Mouse (Mus musculus): ENCODE results near the gene Megf8.
"Not testable (repeated sequence)": the region's sequence is repeated elsewhere in the genome, so short reads cannot be mapped to it uniquely, and the experiment has no call there.

Gene Megf8

DNA sequence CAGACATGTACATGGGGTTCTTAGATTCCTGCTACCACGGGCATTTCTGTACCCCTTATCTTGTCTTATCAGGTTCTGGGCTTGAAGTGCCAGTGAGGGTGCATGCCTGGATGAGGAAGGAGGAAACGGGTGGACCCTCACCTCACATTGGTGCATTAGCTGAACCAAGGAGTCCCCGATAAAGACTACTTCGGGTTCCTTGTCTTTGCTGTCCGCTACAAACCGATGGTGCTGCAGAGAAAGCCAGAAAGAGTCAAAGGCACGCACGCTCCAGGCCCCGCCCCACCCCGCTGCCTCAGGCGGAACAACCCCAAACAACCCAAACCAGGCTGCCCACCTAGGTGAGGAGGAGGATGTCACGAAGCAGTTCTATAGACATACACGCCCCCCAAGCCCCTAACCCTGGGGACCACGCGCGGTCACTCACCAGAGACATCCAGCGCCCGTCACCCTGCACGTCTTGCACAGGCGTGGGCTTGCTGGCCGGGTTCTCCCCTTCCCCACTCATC lies 20.0 kb upstream of the Megf8 start:
- DNase-seq (ENCODE audit: low spot score in 2 of 2): no peak

DNA sequence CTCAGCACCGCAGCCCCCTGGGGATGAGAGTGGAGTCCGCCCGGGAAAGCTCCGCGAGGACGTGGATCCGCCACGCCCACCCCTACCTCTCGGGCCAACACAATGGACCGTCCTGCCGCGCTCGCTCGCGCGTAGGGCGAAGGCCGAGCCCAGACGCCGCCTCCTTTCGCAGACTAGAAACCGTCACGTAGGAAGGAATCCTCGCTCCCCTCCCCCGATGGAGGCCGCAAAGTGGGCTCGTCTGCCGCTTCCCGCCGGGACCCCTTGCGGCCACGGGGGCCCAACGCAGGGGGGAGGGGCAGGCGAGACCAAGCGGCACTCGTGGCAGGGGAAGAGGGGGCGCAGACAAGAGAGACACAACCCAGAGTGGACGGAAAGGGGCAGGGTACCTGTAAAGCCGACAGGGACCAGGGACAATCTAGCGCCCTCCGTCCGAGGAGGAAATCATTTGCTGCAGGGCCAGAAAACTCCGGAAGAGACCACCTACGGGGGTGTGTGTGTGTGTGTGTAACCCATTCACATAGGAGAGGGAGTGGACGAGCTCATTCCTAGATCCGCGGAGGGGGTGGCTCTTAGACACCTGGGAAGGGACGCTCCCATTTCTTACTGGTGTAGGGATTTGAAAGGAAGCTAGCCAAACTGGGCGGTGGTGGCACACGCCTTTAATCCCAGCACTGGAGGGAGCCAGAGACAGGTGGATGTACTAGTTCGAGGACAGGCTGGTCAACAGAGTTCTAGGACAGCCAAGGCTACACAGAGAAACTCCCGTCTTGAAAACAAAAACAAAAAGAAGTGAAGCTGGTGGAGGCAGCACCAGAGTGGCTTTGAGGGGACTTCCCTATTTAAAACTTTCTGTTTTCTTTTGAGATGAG lies 19.3 kb upstream of the Megf8 start, which contains the start of gene Pafah1b3:
Gene Pafah1b3 (minus strand): TSS at position 533 of the 872 bp plus-strand sequence.
- DNase-seq (ENCODE audit: low spot score in 2 of 2): peak; percentile 81 to 85

DNA sequence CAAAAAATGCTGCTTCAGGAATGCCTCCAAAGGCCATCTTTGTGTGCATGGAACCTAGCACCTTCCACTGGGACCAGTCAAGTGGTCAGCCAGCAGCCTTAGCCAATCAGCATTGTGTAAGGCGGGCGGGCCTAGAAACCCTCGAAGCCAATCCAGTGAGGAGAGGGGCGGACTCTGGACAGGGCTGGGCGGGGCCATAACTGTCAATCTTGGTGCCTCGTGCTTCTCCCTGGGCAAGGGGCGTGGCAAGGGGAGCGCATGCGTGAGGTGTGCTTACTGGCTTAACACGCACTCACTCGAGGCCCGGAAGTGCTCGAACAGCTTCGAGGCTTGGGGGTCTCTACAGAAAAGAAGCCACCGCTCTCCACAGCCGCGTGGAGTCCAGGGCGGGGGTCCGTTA lies 15.9 kb upstream of the Megf8 start, which contains the start of gene Prr19:
Gene Prr19 (plus strand): TSS at position 349 of the 400 bp plus-strand sequence.
- no peak for DNase-seq (ENCODE audit: low spot score in 2 of 2)

DNA sequence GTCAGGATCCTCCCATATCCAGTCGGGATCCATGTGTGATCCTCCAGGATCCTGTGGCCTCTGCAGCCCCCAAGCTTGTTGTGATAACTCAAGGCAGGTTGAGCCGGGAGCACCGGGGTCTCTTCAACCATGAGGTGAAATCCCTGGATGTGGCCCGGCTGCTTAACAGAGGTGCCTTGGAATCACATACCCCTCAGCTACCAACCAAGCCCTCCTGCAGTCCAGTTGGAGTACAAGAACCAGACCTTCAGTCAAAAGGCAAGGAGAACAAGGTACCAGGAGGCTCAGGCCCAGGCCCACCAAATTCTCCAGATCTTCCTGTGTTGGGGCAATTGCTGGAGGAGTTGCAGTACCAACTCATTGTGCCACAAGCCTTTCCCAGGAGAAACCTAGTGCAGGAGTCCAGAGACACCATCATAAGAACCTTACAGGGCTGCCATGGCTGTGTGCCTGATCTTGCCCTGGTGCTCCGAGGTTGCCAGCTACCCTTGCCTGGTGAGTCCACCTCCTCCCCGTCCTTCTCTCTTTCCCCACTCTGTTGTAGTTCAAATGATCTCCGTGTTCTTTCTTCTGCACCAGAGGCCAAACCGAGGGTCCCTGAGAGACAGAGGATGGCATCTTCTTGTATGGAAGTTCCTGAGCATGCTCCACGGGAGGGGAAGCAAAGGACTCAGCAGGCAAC lies 13.8 kb upstream of the Megf8 start:
- DNase-seq (ENCODE audit: low spot score in 2 of 2): no peak

DNA sequence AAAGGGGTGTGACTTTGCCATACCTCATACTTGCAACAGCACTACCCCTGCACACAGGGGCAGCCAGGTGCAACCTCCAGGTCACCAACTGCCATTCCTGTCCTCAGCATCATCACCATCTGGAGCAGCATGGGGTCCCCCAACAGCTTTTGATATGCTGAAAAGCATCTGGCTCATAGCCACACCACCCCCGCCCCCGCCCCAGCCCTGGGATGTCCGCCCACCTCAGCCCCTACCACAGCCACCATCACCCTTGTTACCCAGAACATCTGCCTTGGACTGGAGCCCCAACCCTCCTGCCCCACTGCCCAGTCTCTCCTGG lies 13.3 kb upstream of the Megf8 start:
- no peak for DNase-seq (ENCODE audit: low spot score in 2 of 2)

DNA sequence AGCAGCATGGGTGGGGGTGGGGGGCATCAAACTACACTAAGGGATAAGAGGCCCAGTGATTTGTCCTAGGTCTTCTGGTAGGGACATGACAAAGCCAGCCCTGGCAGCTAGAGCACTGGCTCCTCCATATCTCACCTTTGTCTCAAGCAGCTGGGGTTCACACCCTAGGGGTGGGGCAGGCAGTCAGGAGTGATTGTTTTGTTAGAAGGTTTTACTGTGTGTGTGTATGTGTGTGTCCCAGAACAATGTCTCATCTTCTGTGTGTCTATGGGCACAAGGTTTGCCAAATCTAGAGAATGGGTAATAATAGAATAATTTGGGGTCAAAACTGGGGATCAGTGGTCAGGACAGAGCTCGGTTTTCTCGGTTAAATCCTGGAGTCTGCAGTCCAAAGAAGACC lies 11.5 kb upstream of the Megf8 start:
- no peak for DNase-seq (ENCODE audit: low spot score in 2 of 2)

DNA sequence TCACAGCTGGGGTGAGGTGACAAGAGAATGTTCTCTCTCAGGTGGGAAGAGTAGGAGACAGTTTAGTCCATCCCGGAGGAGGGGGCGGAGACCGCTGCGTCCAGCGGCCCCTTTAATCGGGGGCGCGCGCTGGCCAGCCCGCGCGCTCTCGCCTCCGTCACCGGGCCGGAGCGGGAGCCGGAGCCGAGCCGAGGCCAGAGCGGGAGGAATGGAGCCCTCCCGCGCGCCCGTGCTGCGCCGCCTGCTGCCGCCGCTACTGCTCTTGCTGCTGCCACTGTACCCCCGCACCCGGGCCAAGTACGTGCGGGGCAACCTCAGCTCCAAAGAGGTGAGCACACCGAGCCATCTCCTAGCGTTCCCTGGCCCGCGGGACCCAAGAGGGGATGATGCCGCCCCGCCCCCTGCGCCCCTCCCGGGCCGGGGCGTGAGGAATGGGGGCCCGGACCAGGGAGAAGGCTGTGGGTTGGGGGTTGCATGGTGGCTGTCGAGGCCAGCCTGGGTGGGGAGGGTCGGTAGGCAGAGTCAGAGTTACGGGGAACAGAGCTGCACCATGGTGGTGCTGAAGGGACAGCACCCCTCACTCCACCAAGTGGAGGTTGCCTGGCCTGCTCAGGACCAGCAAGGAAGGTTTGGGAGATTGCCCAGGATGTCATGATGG lies 10.9 kb upstream of the Megf8 start, which contains the start of gene Tmem145:
Gene Tmem145 (plus strand): TSS at position 151 of the 658 bp plus-strand sequence.
- DNase-seq (ENCODE audit: low spot score in 2 of 2): no peak

DNA sequence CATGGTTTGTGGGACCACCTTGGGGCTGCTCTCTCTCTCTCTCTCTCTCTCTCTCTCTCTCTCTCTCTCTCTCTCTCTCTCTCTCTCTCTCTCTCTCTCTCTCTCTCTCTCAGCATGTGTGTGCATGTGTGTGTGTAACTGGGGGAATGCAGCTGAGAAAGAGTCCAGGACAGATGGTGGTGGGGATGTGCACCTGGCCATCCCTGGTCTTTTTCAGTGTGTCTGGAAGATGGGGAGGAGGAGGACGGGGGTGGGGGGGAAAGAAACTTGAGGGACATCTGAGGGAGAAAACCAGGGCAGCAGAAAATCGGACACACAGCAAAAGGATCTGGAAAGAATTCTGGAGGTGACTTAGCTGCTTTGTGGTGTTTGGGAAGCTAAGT lies 10.4 kb upstream of the Megf8 start:
- no peak for DNase-seq (ENCODE audit: low spot score in 2 of 2)

DNA sequence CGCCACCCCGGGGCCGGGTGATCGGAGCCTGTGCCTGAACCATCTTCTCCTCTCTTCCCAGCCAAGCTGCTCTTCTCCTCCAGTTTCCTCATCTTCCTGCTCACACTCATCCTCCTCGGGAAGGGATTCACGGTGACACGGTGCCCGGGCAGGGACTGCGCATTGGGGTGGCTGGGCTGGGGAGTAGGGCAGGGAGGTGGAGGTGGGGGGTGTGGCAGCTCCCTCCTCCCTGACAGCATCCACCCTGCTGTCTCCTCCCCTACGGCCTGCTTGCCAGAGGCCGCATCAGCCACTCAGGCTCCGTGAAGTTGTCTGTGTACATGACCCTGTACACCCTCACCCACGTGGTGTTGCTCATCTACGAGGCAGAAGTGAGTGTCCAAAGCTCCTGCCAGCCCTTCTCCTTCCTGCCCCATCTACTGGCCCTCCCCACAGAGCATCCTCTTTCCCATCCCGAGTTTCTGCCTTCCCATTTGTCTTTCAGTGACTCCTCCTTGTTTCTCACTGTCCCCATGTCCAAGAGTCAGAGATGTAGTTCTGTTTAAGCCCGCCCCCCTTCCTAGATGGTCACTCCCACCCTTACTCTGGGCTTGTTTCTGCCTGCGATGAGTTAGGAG lies 8.2 kb upstream of the Megf8 start:
- DNase-seq (ENCODE audit: low spot score in 2 of 2): no peak

DNA sequence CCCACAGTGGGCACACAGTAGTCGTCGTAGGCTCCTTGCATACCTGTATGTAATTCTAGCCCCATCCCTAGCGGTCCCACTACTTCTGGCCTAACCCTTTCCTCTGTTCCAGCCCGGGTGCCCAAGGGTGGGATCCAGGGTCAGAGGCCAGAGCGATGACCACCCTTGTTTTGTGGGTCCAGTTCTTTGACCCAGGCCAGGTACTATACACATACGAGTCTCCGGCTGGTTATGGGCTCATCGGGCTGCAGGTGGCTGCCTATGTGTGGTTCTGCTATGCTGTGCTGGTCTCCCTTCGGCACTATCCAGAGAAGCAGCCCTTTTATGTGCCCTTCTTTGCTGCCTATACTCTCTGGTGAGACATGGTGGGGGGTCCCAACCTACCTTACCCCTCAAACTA lies 7.5 kb upstream of the Megf8 start:
- DNase-seq (ENCODE audit: low spot score in 2 of 2): no peak

DNA sequence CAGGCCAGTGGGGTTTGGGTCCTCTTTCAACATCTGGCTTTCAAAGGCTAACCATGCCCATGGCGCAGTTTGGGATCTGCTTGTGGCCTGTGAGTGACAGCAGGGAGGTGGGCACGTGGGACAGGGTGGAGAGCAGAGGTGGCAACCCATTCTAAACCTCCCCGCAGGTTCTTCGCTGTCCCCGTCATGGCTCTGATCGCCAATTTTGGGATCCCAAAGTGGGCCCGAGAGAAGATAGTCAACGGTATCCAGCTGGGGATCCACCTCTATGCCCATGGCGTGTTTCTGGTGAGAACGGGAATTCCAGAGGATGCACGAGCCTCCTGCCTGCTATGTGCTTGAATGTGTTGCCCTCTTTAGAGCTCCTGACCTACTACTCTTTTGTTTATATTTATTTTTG lies 5.8 kb upstream of the Megf8 start:
- no peak for DNase-seq (ENCODE audit: low spot score in 2 of 2)

DNA sequence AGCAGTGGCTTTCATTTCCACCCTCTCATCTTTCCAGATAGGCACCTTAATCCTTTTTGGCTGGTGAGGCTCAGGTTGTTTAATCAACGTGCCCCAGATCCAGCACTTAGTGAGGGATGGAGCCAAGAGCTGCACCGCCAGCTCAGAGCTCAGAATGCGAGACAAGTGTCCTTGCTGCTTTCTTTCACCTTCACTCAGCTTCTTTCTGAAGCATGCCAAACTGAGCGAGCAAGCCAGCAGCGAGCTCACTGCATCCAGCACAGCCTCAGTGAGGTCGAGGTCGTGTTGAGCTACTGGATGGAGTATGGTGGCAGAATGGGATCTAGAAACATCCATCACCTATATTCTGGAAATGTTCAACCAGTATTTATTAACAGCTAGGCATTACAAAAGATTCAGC lies 3.6 kb upstream of the Megf8 start:
- no peak for DNase-seq (ENCODE audit: low spot score in 2 of 2)

DNA sequence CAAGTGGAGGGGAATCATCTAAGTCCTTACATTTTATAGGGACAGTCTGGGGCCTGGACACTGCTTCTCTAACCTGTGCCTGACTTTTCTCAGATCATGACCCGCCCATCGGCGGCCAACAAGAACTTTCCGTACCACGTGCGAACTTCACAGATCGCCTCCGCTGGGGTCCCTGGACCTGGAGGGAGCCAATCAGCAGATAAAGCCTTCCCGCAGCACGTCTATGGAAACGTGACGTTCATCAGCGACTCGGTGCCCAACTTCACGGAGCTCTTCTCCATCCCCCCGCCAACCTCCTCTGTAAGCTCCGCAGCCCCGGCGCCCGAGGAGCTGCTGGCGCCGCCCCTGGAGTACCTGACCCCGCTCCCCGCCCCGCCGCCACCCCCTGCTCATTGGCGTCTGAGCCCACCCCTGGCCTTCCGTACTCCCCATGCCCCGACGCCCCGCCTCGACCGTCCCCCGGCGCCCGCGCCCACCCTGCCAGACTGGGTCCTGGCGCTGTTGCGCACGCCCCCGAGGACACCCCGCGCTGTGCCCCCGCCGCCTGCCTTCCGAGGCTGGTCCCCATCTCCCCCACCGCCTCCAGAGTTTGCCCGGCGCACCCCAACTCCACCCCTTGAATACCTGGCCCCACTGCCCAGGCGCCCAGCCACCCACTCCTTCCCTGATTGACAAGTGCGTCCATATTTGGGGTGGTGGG lies 2.2 kb upstream of the Megf8 start:
- DNase-seq (ENCODE audit: low spot score in 2 of 2): no peak

DNA sequence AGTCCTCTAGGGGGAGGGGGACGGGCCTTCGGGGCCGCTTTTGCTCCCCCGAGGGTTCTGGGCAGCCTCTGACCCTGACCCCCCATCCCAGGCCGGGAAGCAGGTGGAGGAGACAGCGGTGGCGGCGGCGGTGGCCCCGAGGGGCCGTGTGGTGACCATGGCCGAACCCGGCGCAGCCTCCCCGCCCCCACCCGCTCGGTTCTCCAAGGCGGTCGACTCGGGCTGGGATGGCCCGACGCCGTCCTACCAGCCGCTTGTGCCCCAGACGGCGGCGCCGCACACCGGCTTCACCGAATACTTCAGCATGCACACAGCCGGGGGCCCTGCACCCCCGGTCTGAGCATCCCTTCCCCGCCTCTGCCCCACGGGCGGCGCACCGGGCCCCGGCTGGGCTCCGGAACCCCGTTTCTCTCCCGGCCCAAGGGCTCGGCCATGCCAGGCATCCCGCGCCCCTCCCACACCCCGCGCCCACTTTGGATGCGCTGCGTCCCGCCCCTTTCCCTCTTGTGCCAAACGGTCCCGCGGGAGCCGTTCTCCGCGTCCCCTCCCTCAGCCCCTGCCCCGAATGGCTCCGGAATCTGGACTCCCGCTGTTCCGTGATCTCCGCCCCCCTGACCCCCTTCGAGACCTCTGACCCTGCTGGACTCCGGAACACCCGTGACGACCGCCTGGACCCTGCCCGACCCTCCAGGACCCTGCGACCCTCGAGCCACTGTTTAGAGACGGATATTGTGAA lies 1.5 kb upstream of the Megf8 start:
- no peak for DNase-seq (ENCODE audit: low spot score in 2 of 2)

DNA sequence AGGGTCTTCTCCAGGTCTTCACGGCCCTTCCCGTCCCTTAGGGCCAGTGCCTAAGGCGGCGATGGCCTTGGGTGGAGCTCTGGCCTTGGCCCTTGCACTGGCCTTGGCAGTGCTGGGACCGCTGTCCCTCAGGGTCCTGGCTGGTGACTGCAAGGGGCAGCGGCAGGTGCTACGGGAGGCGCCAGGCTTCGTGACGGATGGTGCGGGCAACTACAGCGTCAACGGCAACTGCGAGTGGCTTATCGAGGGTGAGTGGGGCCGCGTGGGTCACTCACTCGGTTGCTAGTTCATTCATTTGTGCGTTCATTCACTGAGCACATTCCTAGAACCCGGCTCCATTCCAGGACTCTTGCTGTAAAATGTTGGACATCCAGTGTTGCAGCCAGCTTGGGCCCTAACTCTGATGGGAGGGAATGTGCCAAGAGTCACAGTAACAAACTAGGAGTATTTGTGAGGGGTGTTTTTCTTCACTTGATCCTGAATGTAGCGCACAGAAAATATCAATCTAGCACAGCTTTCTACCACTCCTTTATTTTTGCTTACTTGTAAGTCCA lies 559 bp downstream of the Megf8 start:
- DNase-seq (ENCODE audit: low spot score in 2 of 2): no peak

DNA sequence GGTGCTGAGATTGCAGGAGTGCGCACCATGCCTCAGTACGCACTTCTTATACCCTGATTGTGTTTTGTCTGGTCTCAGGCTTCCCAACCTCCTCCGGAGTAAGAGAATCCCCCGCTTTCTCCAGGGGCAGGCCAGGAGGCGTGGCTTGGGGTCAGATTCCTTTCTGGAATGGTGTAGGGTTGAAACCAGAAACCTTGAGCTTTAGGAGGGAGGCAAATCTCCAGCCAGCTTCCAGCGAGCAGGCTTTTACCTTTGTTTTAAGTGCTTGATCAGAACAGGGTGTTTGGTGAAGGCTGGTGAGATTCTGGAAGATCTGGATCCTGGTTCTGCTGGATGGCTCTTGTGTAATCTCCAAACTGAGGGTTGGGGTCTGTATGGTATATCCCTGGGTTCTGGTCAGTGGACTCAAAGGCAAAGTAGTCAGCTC lies 5.1 kb downstream of the Megf8 start:
- no peak for DNase-seq (ENCODE audit: low spot score in 2 of 2)

DNA sequence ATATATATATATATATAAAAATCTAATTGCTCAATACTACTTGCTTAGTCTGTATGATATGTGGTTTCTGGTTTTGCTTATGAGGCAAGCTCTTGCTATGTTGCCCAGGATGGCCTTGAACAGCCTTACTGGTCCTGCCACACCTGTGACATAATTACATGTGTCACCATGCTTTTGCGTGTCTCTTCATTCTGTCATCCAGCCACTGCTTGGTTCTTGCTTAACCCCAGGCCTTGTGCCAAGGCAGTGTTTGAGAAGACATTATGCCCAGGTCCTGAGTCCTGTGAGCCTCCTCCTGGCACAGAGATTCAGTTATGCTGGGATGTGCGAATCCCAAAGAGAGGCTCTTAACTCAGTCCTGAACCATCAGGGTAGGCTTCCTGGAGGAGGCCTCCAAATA lies 6.3 kb downstream of the Megf8 start:
- no peak for DNase-seq (ENCODE audit: low spot score in 2 of 2)

DNA sequence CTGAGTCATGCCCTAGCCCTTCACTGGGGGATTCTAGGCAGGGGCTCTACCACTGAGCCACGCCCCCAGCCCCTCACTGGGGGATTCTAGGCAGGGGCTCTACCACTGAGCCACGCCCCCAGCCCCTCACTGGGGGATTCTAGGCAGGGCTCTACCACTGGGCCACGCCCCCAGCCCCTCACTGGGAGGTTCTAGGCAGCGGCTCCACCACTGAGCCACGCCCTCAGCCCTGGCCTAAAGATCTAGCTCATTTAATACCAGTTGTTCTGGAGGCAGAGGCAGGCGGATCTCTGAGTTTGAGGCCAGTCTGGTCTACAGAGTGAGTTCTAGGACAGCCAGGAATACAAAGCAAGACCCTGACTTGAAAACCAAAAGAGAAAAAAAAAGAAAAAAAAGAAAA lies 8.5 kb downstream of the Megf8 start:
- DNase-seq (ENCODE audit: low spot score in 2 of 2): not testable (repeated sequence)

DNA sequence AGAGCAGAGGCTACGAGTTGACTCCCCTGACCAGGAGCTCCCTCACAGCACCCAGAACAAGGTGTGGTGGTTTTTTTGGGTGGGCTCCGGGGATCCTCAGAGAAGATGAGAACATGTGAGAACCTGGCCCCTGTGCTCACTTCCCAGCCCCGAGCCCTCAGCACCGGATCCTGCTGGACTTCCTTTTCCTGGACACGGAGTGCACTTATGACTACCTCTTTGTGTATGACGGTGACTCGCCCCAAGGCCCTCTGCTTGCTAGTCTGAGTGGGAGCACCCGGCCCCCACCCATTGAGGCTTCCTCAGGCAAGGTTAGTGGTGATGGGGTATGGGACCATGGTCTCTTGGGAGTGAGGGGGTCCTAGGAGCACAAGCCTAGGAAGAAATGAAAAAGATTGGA lies 9.3 kb downstream of the Megf8 start:
- no peak for DNase-seq (ENCODE audit: low spot score in 2 of 2)

DNA sequence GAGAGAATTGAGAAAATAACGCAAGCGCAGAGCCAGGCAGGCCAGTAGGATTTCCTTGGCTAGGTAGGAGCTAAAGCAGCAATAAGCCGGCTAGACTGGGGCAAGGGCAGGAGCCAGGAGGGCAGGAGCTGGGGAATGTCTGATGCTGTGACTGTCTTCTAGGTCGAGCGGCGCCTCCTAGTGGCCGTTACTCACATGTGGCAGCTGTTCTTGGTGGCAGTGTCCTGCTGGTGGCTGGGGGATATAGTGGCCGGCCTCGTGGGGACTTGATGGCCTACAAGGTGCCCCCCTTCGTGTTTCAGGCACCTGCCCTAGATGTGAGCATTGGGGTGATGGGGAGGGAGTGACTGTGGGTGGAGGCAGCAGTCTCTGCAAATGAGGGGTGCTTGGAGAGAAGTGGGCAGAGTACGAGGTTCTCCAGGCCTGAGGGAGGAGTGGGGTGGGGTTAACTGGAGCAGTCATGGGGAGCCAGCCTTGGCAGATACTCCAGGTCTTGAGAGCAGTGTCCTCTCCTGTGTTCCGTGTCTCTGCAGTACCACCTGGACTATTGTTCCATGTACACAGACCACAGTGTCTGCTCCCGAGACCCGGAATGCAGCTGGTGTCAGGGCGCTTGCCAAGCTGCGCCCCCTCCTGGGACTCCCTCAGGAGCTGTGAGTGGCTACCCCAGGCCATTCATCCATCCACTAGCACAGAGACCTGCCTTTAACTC lies 16.8 kb downstream of the Megf8 start:
- peak in 1 of 2 experiments; percentile 46 for DNase-seq (ENCODE audit: low spot score in 2 of 2)
